In genomic region chr6:108781865-108782264, GRCm38 (mm10) we compare ENCODE assay signal across 20 mouse cellular contexts. TPM values are rescaled to one million over a fixed set of nuclear protein-coding genes. Genes with fewer than 3 reads are reported as not detected.
DNase-seq lines count a peak whose midpoint lies in the region; ATAC-seq and TF ChIP-seq lines count a peak whose summit lies in the region.
"Had no signal": no experiment of that assay in that cellular context is flagged by ENCODE, and none has a peak within 500 bp of the region (broad histone marks: within the 10 kb centered on the region; RNA-seq: fewer than 3 reads in every experiment).

No protein-coding gene starts in this region.

- H3K27me3 ChIP-seq in kidney, adult 2 months (replicated peaks; ENCODE audit: control insufficient read depth, insufficient read depth, low read length) = no peaks in the 10 kb centered on the region
- H3K27me3 ChIP-seq in midbrain, embryonic 15.5 days (replicated peaks) = no peaks in the 10 kb centered on the region
- H3K27me3 ChIP-seq: embryonic facial prominence, embryonic 12.5 days; forebrain, embryonic 15.5 days; neural tube, embryonic 15.5 days; stomach, embryonic 15.5 days had no signal

- peak; percentile 12 for DNase-seq in kidney, adult 2 months
- DNase-seq in kidney, postnatal 25 days = no peak
- peak; percentile 18 to 34 for DNase-seq in spleen, adult 18-20 months
- DNase-seq in spleen, adult 12 weeks (ENCODE audit: low spot score) = no peak
- peak; percentile 61 to 68 for DNase-seq in spleen, postnatal 36 days (ENCODE audit: low spot score in 2 of 2)
- DNase-seq in cerebellum, postnatal 25 days = no peak
- DNase-seq: adrenal gland, adult 2 months; kidney, postnatal 14 days; liver; liver, postnatal 0 days; right cerebral cortex, postnatal 4 days; thymus, postnatal 14 days had no signal

- no peak overlapping the region for H3K4me2 ChIP-seq in midbrain, embryonic 15.5 days
- H3K4me2 ChIP-seq: embryonic facial prominence, embryonic 12.5 days; forebrain, embryonic 15.5 days; neural tube, embryonic 15.5 days; stomach, embryonic 15.5 days had no signal

- H3K9ac ChIP-seq in midbrain, embryonic 15.5 days = no peak overlapping the region
- H3K9ac ChIP-seq: embryonic facial prominence, embryonic 12.5 days; forebrain, embryonic 15.5 days; liver, postnatal 0 days; neural tube, embryonic 15.5 days; stomach, embryonic 15.5 days had no signal

- no peak for TF ChIP-seq POLR2A in kidney, adult 2 months (IDR thresholded peaks at IDR 0.05; ENCODE audit: low read depth, low read length)

- TF ChIP-seq CTCF in kidney, adult 2 months (conservative IDR thresholded peaks at IDR 0.05; ENCODE audit: insufficient read depth, insufficient read length, low read depth, low read length) = no peak

- no peak overlapping the region for H3K4me3 ChIP-seq in kidney, adult 2 months (ENCODE audit: insufficient read depth, low read depth, low read length)
- no peak overlapping the region for H3K4me3 ChIP-seq in midbrain, embryonic 15.5 days

- WGBS in kidney, adult 2 months = 67% methylated on average over 6 of the region's 6 CpGs
- WGBS in midbrain, embryonic 15.5 days = 62% methylated on average over 6 of the region's 6 CpGs

- ATAC-seq in granulocyte monocyte progenitor cell, adult 5-6 weeks (replicated peaks; ENCODE audit: poor library complexity, severe bottlenecking) = peak; percentile 52
- ATAC-seq in midbrain, embryonic 15.5 days (replicated peaks) = no peak
- ATAC-seq: intestine, postnatal 0 days; liver, postnatal 0 days had no signal

- H3K9me3 ChIP-seq in midbrain, embryonic 15.5 days = no peaks in the 10 kb centered on the region
- H3K9me3 ChIP-seq: embryonic facial prominence, embryonic 12.5 days; forebrain, embryonic 15.5 days; G1E; neural tube, embryonic 15.5 days; stomach, embryonic 15.5 days had no signal

- H3K4me1 ChIP-seq in kidney, adult 2 months (ENCODE audit: control insufficient read depth, insufficient read depth, low read length) = peaks cover 13% of the 10 kb centered on the region
- H3K4me1 ChIP-seq in midbrain, embryonic 15.5 days = peaks cover 25% of the 10 kb centered on the region

- H3K36me3 ChIP-seq in kidney, adult 2 months (ENCODE audit: control insufficient read depth, insufficient read depth, low read length) = no peaks in the 10 kb centered on the region
- no peaks in the 10 kb centered on the region for H3K36me3 ChIP-seq in midbrain, embryonic 15.5 days (replicated peaks)
- H3K36me3 ChIP-seq: embryonic facial prominence, embryonic 12.5 days; forebrain, embryonic 15.5 days; neural tube, embryonic 15.5 days; stomach, embryonic 15.5 days had no signal

- no peak overlapping the region for H3K27ac ChIP-seq in kidney, adult 2 months (ENCODE audit: insufficient read depth, low read depth, low read length)
- no peak overlapping the region for H3K27ac ChIP-seq in midbrain, embryonic 15.5 days
- H3K27ac ChIP-seq: embryonic facial prominence, embryonic 12.5 days; forebrain, embryonic 15.5 days; neural tube, embryonic 15.5 days; stomach, embryonic 15.5 days had no signal

RNA-seq across cellular contexts. Expression of gene Arl8b, which starts 1.0 kb away (rescaled TPM):
- 17.6 and 21.9 TPM in 2 replicates for polyA plus RNA-seq in kidney, adult 2 months (2012; rRNA removed)
- total RNA-seq in granulocyte monocyte progenitor cell, adult 5-6 weeks (2014; fragmentation: Nextera tagmentation) = 96.8 and 113 TPM in 2 replicates
- 59.2 and 91.6 TPM in 2 replicates for total RNA-seq in granulocyte monocyte progenitor cell, adult 5-6 weeks (2017)
- 90.5 and 91.0 TPM in 2 replicates for polyA plus RNA-seq in midbrain, embryonic 15.5 days (2015; fragmentation: Nextera tagmentation; extraction: Ambion mirVana)

RNA-seq across cellular contexts. Expression of gene Edem1, which starts 46.6 kb away (rescaled TPM):
- polyA plus RNA-seq in kidney, adult 2 months (2012; rRNA removed) = 17.8 and 18.4 TPM in 2 replicates
- 70.0 and 110 TPM in 2 replicates for total RNA-seq in granulocyte monocyte progenitor cell, adult 5-6 weeks (2014; fragmentation: Nextera tagmentation)
- total RNA-seq in granulocyte monocyte progenitor cell, adult 5-6 weeks (2017) = 53.6 and 60.7 TPM in 2 replicates
- 4.5 and 6.5 TPM in 2 replicates for polyA plus RNA-seq in midbrain, embryonic 15.5 days (2015; fragmentation: Nextera tagmentation; extraction: Ambion mirVana)

Comparison
In these comparisons a context has a peak if more than half of its experiments do, and no peak if none do; other contexts are left out.
1. DNase-seq: peak in kidney, adult 2 months (single experiment), spleen, adult 18-20 months (2 of 2) and spleen, postnatal 36 days (2 of 2); none in kidney, postnatal 25 days (0 of 2), spleen, adult 12 weeks (single experiment) and cerebellum, postnatal 25 days (0 of 2).